27 mouse cellular contexts compared by ENCODE assay signal in genomic region chr15:97520395-97520794, GRCm38 (mm10).
A peak's percentile ranks its signal among the peaks of the same experiment; 100 is the strongest.
DNase-seq lines count a peak whose midpoint lies in the region; ATAC-seq and TF ChIP-seq lines count a peak whose summit lies in the region.
"Had no signal": no experiment of that assay in that cellular context is flagged by ENCODE, and none has a peak within 500 bp of the region (broad histone marks: within the 10 kb centered on the region; RNA-seq: fewer than 3 reads in every experiment).

No protein-coding gene starts in this region.

- H3K9ac ChIP-seq in liver, embryonic 13.5 days, result no peak overlapping the region
- H3K9ac ChIP-seq in liver, embryonic 11.5 days (ENCODE audit: low read depth, low read length), result no peak overlapping the region
- H3K9ac ChIP-seq: heart, embryonic 12.5 days; liver, embryonic 14.5 days; neural tube, embryonic 12.5 days; stomach, embryonic 15.5 days had no signal

- no peak for ATAC-seq in liver, embryonic 13.5 days (ENCODE audit: low read depth)
- ATAC-seq in liver, embryonic 11.5 days (replicated peaks; ENCODE audit: low FRiP score), result no peak
- ATAC-seq in inflammation-experienced regulatory T-cells, adult 6 months, result peak; percentile 46
- ATAC-seq: activated CD4-positive, CD25-positive, alpha-beta regulatory T cell, adult 4 months; forebrain, embryonic 16.5 days; Patski had no signal

- H3K4me1 ChIP-seq in liver, embryonic 13.5 days (replicated peaks), result no peaks in the 10 kb centered on the region
- H3K4me1 ChIP-seq in liver, embryonic 11.5 days (replicated peaks; ENCODE audit: control insufficient read depth, insufficient read depth, low read length), result no peaks in the 10 kb centered on the region
- peaks cover 7% of the 10 kb centered on the region; the same call in 1 of the 2 replicates for H3K4me1 ChIP-seq in bone marrow, adult 2 months (ENCODE audit: control insufficient read depth, insufficient read depth, low read length)
- H3K4me1 ChIP-seq: heart, embryonic 12.5 days; neural tube, embryonic 12.5 days; stomach, embryonic 15.5 days had no signal

- no peak for TF ChIP-seq POLR2A in bone marrow, adult 2 months (IDR thresholded peaks at IDR 0.05; ENCODE audit: borderline replicate concordance, control insufficient read depth, low read depth, low read length)

- H3K27me3 ChIP-seq in liver, embryonic 13.5 days, result no peaks in the 10 kb centered on the region
- H3K27me3 ChIP-seq in liver, embryonic 11.5 days (replicated peaks; ENCODE audit: control insufficient read depth, insufficient read depth, low read length), result no peaks in the 10 kb centered on the region
- H3K27me3 ChIP-seq: heart, embryonic 12.5 days; neural tube, embryonic 12.5 days; Patski; stomach, embryonic 15.5 days had no signal

- no peak overlapping the region for H3K4me3 ChIP-seq in liver, embryonic 13.5 days (replicated peaks)
- no peak overlapping the region for H3K4me3 ChIP-seq in liver, embryonic 11.5 days (ENCODE audit: low read depth, low read length)
- H3K4me3 ChIP-seq in bone marrow, adult 2 months (replicated peaks; ENCODE audit: control insufficient read depth, low read depth, low read length), result no peak overlapping the region
- H3K4me3 ChIP-seq: heart, embryonic 12.5 days; limb, embryonic 10.5 days; neural tube, embryonic 12.5 days; stomach, embryonic 15.5 days had no signal

- H3K27ac ChIP-seq in liver, embryonic 13.5 days, result 0 out of 2 replicates have a peak overlapping the region, but pooled peaks have one; percentile 3
- no peak overlapping the region for H3K27ac ChIP-seq in liver, embryonic 11.5 days (ENCODE audit: low read depth, low read length)
- peak overlapping the region; percentile 66; the same call in 1 of the 2 replicates for H3K27ac ChIP-seq in bone marrow, adult 2 months (ENCODE audit: control insufficient read depth, insufficient read depth, low read depth, low read length, poor library complexity)
- H3K27ac ChIP-seq: limb, embryonic 10.5 days; liver, embryonic 14.5 days; neural tube, embryonic 12.5 days; stomach, embryonic 15.5 days had no signal

- intact Hi-C loops in left cerebral cortex, postnatal 25 days (cut with DNase I), result no loop called here
- intact Hi-C loops in left cerebral cortex, postnatal 14 days (cut with DNase I), result no loop called here

- H3K36me3 ChIP-seq in liver, embryonic 13.5 days, result no peaks in the 10 kb centered on the region
- no peaks in the 10 kb centered on the region for H3K36me3 ChIP-seq in liver, embryonic 11.5 days (ENCODE audit: control insufficient read depth, insufficient read depth, low read length)
- H3K36me3 ChIP-seq: heart, embryonic 12.5 days; limb, embryonic 10.5 days; neural tube, embryonic 12.5 days; stomach, embryonic 15.5 days had no signal

- H3K4me2 ChIP-seq in liver, embryonic 13.5 days, result no peak overlapping the region
- H3K4me2 ChIP-seq in liver, embryonic 11.5 days, result no peak overlapping the region
- H3K4me2 ChIP-seq: heart, embryonic 12.5 days; neural tube, embryonic 12.5 days; stomach, embryonic 15.5 days had no signal

- WGBS in liver, embryonic 13.5 days (ENCODE audit: insufficient replicate concordance), result 27% methylated on average over 2 of the region's 2 CpGs
- 47% methylated on average over 2 of the region's 2 CpGs for WGBS in liver, embryonic 11.5 days
- 2% methylated on average over 2 of the region's 2 CpGs for WGBS in bone marrow, adult 2 months

- DNase-seq in liver, embryonic 13.5 days, result no peak
- no peak for DNase-seq in liver, embryonic 11.5 days (ENCODE audit: low spot score)
- DNase-seq in naive thymus-derived CD4-positive, alpha-beta T cell, adult 2 months (ENCODE audit: low read depth), result peak; percentile 52
- no peak for DNase-seq in spleen, postnatal 36 days (ENCODE audit: low spot score in 2 of 2)
- DNase-seq in left cerebral cortex, postnatal 25 days (ENCODE audit: low spot score in 2 of 2), result no peak
- DNase-seq in left cerebral cortex, postnatal 14 days (ENCODE audit: low spot score in 2 of 2), result no peak
- DNase-seq: adrenal gland, postnatal 10 days; cerebellum, adult 11-12 months; cerebellum, postnatal 14 days; embryo, embryonic 11 days; heart, adult 11 months; heart, postnatal 36 days; kidney, adult 8-10 months; kidney, postnatal 14 days; lung, postnatal 14 days; right cerebral cortex, postnatal 14 days; thymus, adult 18-20 months had no signal

- no peaks in the 10 kb centered on the region for H3K9me3 ChIP-seq in liver, embryonic 13.5 days (replicated peaks)
- H3K9me3 ChIP-seq in liver, embryonic 11.5 days (ENCODE audit: control insufficient read depth, low read length), result no peaks in the 10 kb centered on the region
- H3K9me3 ChIP-seq: limb, embryonic 10.5 days; neural tube, embryonic 12.5 days; stomach, embryonic 15.5 days had no signal

- no peak for TF ChIP-seq CTCF in bone marrow, adult 2 months (IDR thresholded peaks at IDR 0.05; ENCODE audit: control insufficient read depth, insufficient read depth, low read length)
